Mouse (Mus musculus): ENCODE data around the gene Efcab1. TPM values are rescaled to one million over a fixed set of nuclear protein-coding genes. Genes with fewer than 3 reads are reported as not detected.
A peak's percentile ranks its signal among the peaks of the same experiment; 100 is the strongest.

The Efcab1 gene
- polyA plus RNA-seq (2014; fragmentation: Nextera tagmentation; extraction: Ambion mirVana): 19.5 and 20.4 TPM in 2 replicates

DNA sequence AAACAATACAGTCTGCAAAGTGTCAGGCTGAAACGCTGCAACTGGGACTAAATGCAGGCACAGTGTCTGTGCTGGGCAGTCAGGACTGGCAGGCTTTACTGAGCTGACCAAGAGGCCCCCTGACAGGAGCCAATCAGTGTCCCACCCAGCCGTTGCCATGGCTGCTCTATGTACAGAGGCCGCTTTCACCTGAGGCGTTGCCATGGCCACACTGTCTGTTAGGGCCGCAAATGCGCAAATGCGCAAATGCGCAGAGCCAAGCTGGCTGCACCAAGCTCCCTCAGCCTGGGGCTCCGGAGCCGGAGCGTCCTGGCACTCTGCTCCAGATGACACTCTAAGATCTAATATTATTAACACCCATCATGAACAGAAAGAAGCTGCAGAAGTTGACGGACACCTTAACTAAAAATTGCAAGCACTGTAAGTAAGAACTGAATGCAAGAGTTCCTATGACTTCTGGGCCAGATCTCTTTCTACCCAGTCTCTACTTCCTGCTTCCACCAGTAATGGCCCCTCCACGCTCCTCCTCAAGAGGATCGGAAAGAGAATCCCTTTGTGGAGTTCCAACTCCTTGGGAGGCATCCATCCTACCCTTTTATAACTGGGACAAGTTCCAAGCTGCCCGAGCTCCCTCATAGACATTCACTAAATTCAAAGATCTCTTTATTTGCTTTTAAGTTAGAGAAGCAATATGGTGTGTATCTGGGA, at the start of gene Efcab1:
Gene Efcab1, plus strand, starts transcription at position 214 of the 708 bp plus-strand sequence.
- WGBS: 5% methylated on average over 15 of the region's 15 CpGs
- H3K9me3 ChIP-seq (ENCODE audit: control insufficient read depth, low read depth, low read length): no peaks in the 10 kb centered on the region
- H3K9ac ChIP-seq (replicated peaks; ENCODE audit: low read depth, low read length): no peak within 1 kb of the TSS
- peak; percentile 100 for ATAC-seq (ENCODE audit: insufficient number of reproducible peaks, insufficient read depth, low FRiP score, low read depth)
- peak within 1 kb of the TSS; percentile 21; the same call in 1 of the 2 replicates for H3K27ac ChIP-seq (ENCODE audit: low read length)
- peak within 1 kb of the TSS; percentile 41 for H3K4me2 ChIP-seq (replicated peaks; ENCODE audit: low read depth, low read length)
- H3K36me3 ChIP-seq (ENCODE audit: control insufficient read depth, insufficient read depth, low read length): no peaks in the 10 kb centered on the region
- peaks cover 8% of the 10 kb centered on the region; the same call in 1 of the 2 replicates for H3K4me1 ChIP-seq (ENCODE audit: control insufficient read depth, insufficient read depth, low read length)
- H3K27me3 ChIP-seq (ENCODE audit: control insufficient read depth, insufficient read depth, low read length): no peaks in the 10 kb centered on the region
- peak within 1 kb of the TSS; percentile 29 for H3K4me3 ChIP-seq (ENCODE audit: low read depth, low read length)

DNA sequence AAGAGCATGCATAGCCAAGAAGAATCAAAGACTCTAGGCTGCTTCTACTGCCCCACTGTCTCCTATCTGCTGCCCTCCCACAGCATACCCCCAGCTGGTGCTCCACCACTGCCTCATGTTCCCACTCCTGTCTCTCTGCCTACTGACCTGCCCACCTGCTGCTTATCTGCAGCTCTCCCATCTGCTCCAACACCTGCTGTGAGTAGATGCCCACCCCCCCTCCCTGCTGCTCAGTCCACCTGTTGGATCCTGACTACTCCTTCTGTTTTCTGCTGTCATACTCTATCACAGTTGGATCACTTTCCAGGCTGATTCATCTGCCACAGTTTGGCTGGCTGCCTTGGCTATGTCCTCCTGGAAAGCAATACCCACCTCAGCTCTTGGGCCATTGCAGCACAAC, 47.0 kb upstream of the Efcab1 start:
- Histone ChIP-seq H3K27me3 (ENCODE audit: control insufficient read depth, insufficient read depth, low read length) (no peaks in the 10 kb centered on the region), H3K9ac (replicated peaks; ENCODE audit: low read depth, low read length) (no peak overlapping the region), H3K4me3 (ENCODE audit: low read depth, low read length) (no peak overlapping the region), H3K36me3 (ENCODE audit: control insufficient read depth, insufficient read depth, low read length) (no peaks in the 10 kb centered on the region), H3K27ac (ENCODE audit: low read length) (no peak overlapping the region), H3K4me2 (replicated peaks; ENCODE audit: low read depth, low read length) (no peak overlapping the region), H3K4me1 (ENCODE audit: control insufficient read depth, insufficient read depth, low read length) (no peaks in the 10 kb centered on the region), H3K9me3 (ENCODE audit: control insufficient read depth, low read depth, low read length) (no peaks in the 10 kb centered on the region)
- no peak for ATAC-seq (ENCODE audit: insufficient number of reproducible peaks, insufficient read depth, low FRiP score, low read depth)

DNA sequence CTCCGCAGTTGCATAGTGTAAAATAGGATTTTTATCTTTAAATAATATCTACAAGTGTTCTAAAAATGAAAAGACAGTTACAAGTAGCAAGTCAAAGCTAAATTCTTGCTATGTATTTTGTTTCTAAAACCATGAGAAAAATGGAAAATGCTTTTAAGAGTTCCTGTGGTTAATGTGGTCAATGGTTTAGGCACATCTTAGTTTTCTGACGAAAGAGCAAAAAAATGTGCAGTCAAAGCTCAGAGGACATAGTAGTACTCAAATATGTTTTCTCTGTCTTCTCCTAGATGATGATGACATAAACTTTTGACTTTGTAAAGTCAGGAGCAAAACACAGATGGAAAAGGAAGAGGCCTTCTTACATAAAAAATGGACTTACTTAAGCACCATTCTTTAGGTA, 21.5 kb upstream of the Efcab1 start:
- Histone ChIP-seq H3K9ac (replicated peaks; ENCODE audit: low read depth, low read length) (no peak overlapping the region), H3K9me3 (ENCODE audit: control insufficient read depth, low read depth, low read length) (no peaks in the 10 kb centered on the region), H3K4me3 (ENCODE audit: low read depth, low read length) (no peak overlapping the region), H3K4me1 (ENCODE audit: control insufficient read depth, insufficient read depth, low read length) (0 out of 2 replicates have a peak, but pooled peaks cover 4% of the 10 kb centered on the region), H3K27ac (ENCODE audit: low read length) (no peak overlapping the region), H3K36me3 (ENCODE audit: control insufficient read depth, insufficient read depth, low read length) (no peaks in the 10 kb centered on the region), H3K27me3 (ENCODE audit: control insufficient read depth, insufficient read depth, low read length) (no peaks in the 10 kb centered on the region), H3K4me2 (replicated peaks; ENCODE audit: low read depth, low read length) (no peak overlapping the region)
- ATAC-seq (ENCODE audit: insufficient number of reproducible peaks, insufficient read depth, low FRiP score, low read depth): no peak
- 82% methylated on average over 2 of the region's 2 CpGs for WGBS

DNA sequence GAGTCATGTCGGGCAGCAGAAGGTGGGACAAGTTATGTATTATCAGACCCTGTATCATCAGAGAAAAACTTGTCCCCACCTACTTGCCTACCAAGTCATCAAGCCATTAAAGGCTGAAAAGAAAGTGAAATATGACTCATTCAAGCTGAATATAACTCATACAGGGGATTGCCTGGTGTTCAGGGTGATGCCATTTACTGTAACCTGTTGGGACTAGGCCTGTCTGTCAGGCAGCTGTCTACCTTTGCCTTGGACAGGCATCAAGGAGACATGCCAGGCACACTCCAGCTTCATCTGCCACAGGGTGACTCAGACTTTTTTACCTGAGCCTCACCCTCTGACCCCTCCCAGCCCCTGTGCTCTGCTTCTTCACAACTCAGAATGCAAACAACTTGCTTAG, 21.0 kb upstream of the Efcab1 start:
- H3K27me3 ChIP-seq (ENCODE audit: control insufficient read depth, insufficient read depth, low read length): no peaks in the 10 kb centered on the region
- H3K4me2 ChIP-seq (replicated peaks; ENCODE audit: low read depth, low read length): no peak overlapping the region
- H3K27ac ChIP-seq (ENCODE audit: low read length): no peak overlapping the region
- no peak for ATAC-seq (ENCODE audit: insufficient number of reproducible peaks, insufficient read depth, low FRiP score, low read depth)
- H3K4me3 ChIP-seq (ENCODE audit: low read depth, low read length): no peak overlapping the region
- no peaks in the 10 kb centered on the region for H3K36me3 ChIP-seq (ENCODE audit: control insufficient read depth, insufficient read depth, low read length)
- 71% methylated on average over 1 of the region's 1 CpGs for WGBS
- no peaks in the 10 kb centered on the region for H3K9me3 ChIP-seq (ENCODE audit: control insufficient read depth, low read depth, low read length)
- 0 out of 2 replicates have a peak, but pooled peaks cover 4% of the 10 kb centered on the region for H3K4me1 ChIP-seq (ENCODE audit: control insufficient read depth, insufficient read depth, low read length)
- no peak overlapping the region for H3K9ac ChIP-seq (replicated peaks; ENCODE audit: low read depth, low read length)

DNA sequence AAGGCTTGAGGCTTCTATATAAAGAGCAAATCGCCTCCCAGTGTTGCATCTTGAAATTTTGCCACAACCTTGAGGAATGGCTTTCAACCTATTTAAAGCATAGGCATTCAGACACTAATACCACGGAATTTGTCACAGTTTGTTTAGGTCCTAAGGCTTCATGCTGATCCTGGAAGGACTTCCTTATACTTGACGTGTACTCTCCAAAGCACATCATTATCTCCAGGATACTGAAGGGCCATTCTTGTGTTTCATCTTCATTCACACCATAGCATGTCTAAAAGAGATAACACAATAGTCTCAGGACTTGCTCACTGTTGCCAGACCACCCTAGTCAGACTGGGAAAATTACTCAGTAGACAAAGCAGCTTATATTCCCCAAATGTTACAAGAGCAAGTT, 13.9 kb upstream of the Efcab1 start:
- 79% methylated on average over 3 of the region's 3 CpGs for WGBS
- Histone ChIP-seq H3K27ac (ENCODE audit: low read length) (no peak overlapping the region), H3K4me3 (ENCODE audit: low read depth, low read length) (no peak overlapping the region), H3K4me1 (ENCODE audit: control insufficient read depth, insufficient read depth, low read length) (peaks cover 6% of the 10 kb centered on the region; the same call in 1 of the 2 replicates), H3K4me2 (replicated peaks; ENCODE audit: low read depth, low read length) (no peak overlapping the region), H3K27me3 (ENCODE audit: control insufficient read depth, insufficient read depth, low read length) (no peaks in the 10 kb centered on the region), H3K9me3 (ENCODE audit: control insufficient read depth, low read depth, low read length) (no peaks in the 10 kb centered on the region), H3K36me3 (ENCODE audit: control insufficient read depth, insufficient read depth, low read length) (no peaks in the 10 kb centered on the region), H3K9ac (replicated peaks; ENCODE audit: low read depth, low read length) (no peak overlapping the region)
- ATAC-seq (ENCODE audit: insufficient number of reproducible peaks, insufficient read depth, low FRiP score, low read depth): no peak

DNA sequence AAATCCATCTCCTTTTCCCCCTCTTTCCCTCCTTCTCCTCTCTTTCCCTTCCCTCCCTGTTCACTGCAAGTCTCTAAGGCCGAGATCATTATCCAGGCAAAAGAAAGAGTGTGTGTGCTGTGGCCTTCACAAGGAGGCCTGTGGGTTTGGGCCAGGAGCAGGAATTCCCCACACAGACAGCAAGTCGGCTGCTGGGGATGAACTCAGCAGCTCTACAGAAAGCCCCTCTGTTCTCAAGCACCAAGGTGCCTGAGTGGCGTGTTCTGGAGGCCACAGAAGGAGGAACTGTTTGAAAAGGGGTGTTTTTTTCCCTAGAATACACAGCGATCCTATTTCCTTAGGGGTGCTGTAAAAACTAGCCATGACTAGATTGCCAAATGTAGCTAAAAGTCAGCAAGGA, 12.5 kb upstream of the Efcab1 start:
- no peak for ATAC-seq (ENCODE audit: insufficient number of reproducible peaks, insufficient read depth, low FRiP score, low read depth)
- H3K4me3 ChIP-seq (ENCODE audit: low read depth, low read length): no peak overlapping the region
- H3K36me3 ChIP-seq (ENCODE audit: control insufficient read depth, insufficient read depth, low read length): no peaks in the 10 kb centered on the region
- H3K4me1 ChIP-seq (ENCODE audit: control insufficient read depth, insufficient read depth, low read length): peaks cover 6% of the 10 kb centered on the region; the same call in 1 of the 2 replicates
- H3K9ac ChIP-seq (replicated peaks; ENCODE audit: low read depth, low read length): no peak overlapping the region
- no peaks in the 10 kb centered on the region for H3K27me3 ChIP-seq (ENCODE audit: control insufficient read depth, insufficient read depth, low read length)
- H3K9me3 ChIP-seq (ENCODE audit: control insufficient read depth, low read depth, low read length): no peaks in the 10 kb centered on the region
- peak overlapping the region; percentile 50; the same call in 1 of the 2 replicates for H3K27ac ChIP-seq (ENCODE audit: low read length)
- 34% methylated on average over 4 of the region's 4 CpGs for WGBS
- no peak overlapping the region for H3K4me2 ChIP-seq (replicated peaks; ENCODE audit: low read depth, low read length)

DNA sequence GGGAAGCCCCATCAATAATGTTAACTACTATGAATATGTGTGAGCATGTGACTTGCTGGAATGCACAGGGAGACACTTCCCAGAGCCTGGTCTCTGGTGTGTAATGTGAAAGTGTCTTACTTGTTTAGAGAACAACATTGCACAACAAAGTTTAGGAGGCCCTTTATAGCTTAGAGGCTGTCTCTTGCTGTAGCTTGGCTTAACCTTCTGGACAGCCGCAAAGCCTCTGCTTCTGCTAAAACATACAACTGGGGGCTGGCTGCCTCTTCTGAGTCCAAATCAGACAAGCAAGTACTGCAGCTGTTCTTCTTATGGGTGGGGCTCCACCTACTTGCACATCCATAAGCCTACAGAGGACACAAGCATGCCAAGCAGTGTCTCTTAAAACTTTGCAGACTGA, 11.7 kb upstream of the Efcab1 start:
- H3K9ac ChIP-seq (replicated peaks; ENCODE audit: low read depth, low read length): no peak overlapping the region
- H3K9me3 ChIP-seq (ENCODE audit: control insufficient read depth, low read depth, low read length): no peaks in the 10 kb centered on the region
- no peaks in the 10 kb centered on the region for H3K36me3 ChIP-seq (ENCODE audit: control insufficient read depth, insufficient read depth, low read length)
- WGBS: 58% methylated on average over 1 of the region's 1 CpGs
- ATAC-seq (ENCODE audit: insufficient number of reproducible peaks, insufficient read depth, low FRiP score, low read depth): peak; percentile 77
- H3K4me2 ChIP-seq (replicated peaks; ENCODE audit: low read depth, low read length): no peak overlapping the region
- H3K4me1 ChIP-seq (ENCODE audit: control insufficient read depth, insufficient read depth, low read length): peaks cover 6% of the 10 kb centered on the region; the same call in 1 of the 2 replicates
- no peaks in the 10 kb centered on the region for H3K27me3 ChIP-seq (ENCODE audit: control insufficient read depth, insufficient read depth, low read length)
- H3K4me3 ChIP-seq (ENCODE audit: low read depth, low read length): no peak overlapping the region
- H3K27ac ChIP-seq (ENCODE audit: low read length): peak overlapping the region; percentile 77; the same call in 1 of the 2 replicates

DNA sequence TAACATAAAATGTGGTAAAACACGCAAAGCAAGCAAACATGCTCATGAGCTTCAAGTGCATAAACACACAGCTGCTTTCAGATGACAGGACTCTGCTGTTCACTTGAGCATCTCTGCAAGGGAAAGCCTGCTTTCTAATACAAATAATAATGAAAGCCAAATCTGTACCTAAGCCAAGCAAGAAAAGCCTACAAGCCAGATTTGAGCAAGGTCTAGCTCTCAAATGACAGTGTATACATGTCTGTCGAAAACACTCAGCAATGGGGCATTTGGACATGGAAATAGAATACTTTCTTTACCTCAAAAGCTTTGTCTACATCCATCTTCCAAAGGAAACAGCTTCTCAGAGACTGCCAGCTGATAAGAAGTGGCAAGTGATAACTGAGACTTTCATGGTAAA, 10.9 kb upstream of the Efcab1 start:
- Histone ChIP-seq H3K4me1 (ENCODE audit: control insufficient read depth, insufficient read depth, low read length) (peaks cover 6% of the 10 kb centered on the region; the same call in 1 of the 2 replicates), H3K9ac (replicated peaks; ENCODE audit: low read depth, low read length) (no peak overlapping the region), H3K27ac (ENCODE audit: low read length) (peak overlapping the region; percentile 77; the same call in 1 of the 2 replicates), H3K4me2 (replicated peaks; ENCODE audit: low read depth, low read length) (no peak overlapping the region), H3K4me3 (ENCODE audit: low read depth, low read length) (no peak overlapping the region), H3K36me3 (ENCODE audit: control insufficient read depth, insufficient read depth, low read length) (no peaks in the 10 kb centered on the region), H3K27me3 (ENCODE audit: control insufficient read depth, insufficient read depth, low read length) (no peaks in the 10 kb centered on the region), H3K9me3 (ENCODE audit: control insufficient read depth, low read depth, low read length) (no peaks in the 10 kb centered on the region)
- 28% methylated on average over 2 of the region's 2 CpGs for WGBS
- no peak for ATAC-seq (ENCODE audit: insufficient number of reproducible peaks, insufficient read depth, low FRiP score, low read depth)
